Mouse (Mus musculus) thymus, postnatal 36 days (tissue): ENCODE results near the gene Mocs3.

Source experiments
- DNase-seq, 2 experiments: peaks; one replicate each; pipeline ENCODE4 v3.0.0; 2022; ENCODE audit warnings: mixed read lengths in 2 of 2

Gene Mocs3

GRCm38 (mm10) chr2:168230026-168230728 is at the start of gene Mocs3, which contains the start of the genes Gm20716 and Dpm1:
Gene Mocs3, plus strand, starts transcription at chr2:168230622.
Gene Gm20716, minus strand, starts transcription at chr2:168230364.
Gene Dpm1, minus strand, starts transcription at chr2:168230591.
- DNase-seq: peak; percentile 80 to 83

GRCm38 (mm10) chr2:168191856-168192255 is 38.6 kb upstream of the Mocs3 start:
- DNase-seq: no peak

- no peak for DNase-seq
These were observed 36.7 kb upstream of the Mocs3 start for GRCm38 (mm10) chr2:168193685-168194084.

GRCm38 (mm10) chr2:168195721-168196120 is 34.7 kb upstream of the Mocs3 start:
- DNase-seq: no peak

- no peak for DNase-seq
These were observed 32.0 kb upstream of the Mocs3 start for GRCm38 (mm10) chr2:168198421-168198820.

- DNase-seq: no peak
These were observed 30.9 kb upstream of the Mocs3 start for GRCm38 (mm10) chr2:168199476-168199875.

GRCm38 (mm10) chr2:168200014-168200691 is 30.3 kb upstream of the Mocs3 start:
- no peak for DNase-seq

- no peak for DNase-seq
These were observed 25.9 kb upstream of the Mocs3 start for GRCm38 (mm10) chr2:168204476-168204999.

GRCm38 (mm10) chr2:168205265-168205664 is 25.2 kb upstream of the Mocs3 start:
- peak; percentile 87 to 89 for DNase-seq

GRCm38 (mm10) chr2:168205681-168206631 is 24.5 kb upstream of the Mocs3 start:
- DNase-seq: peak; percentile 44 to 59

GRCm38 (mm10) chr2:168206725-168207644 is 23.4 kb upstream of the Mocs3 start, which contains the start of gene Adnp:
Gene Adnp, minus strand, starts transcription at chr2:168207112.
- peak; percentile 97 for DNase-seq

GRCm38 (mm10) chr2:168207883-168208282 is 22.5 kb upstream of the Mocs3 start:
- DNase-seq: no peak

- no peak for DNase-seq
These were observed 16.5 kb upstream of the Mocs3 start for GRCm38 (mm10) chr2:168213788-168214397.

- no peak for DNase-seq
These were observed 7.1 kb upstream of the Mocs3 start for GRCm38 (mm10) chr2:168223326-168223725.

- no peak for DNase-seq
These were observed 1.1 kb upstream of the Mocs3 start for GRCm38 (mm10) chr2:168229116-168230025.

GRCm38 (mm10) chr2:168230773-168231470 is 500 bp downstream of the Mocs3 start:
- DNase-seq: peak; percentile 8 to 37

GRCm38 (mm10) chr2:168231471-168231829 is 1.0 kb downstream of the Mocs3 start:
- no peak for DNase-seq

- DNase-seq: no peak
These were observed 2.9 kb downstream of the Mocs3 start for GRCm38 (mm10) chr2:168233286-168233685.

GRCm38 (mm10) chr2:168238335-168238734 is 7.9 kb downstream of the Mocs3 start:
- no peak for DNase-seq
